Mouse (Mus musculus): Measurements from ENCODE around the gene Il15. TPM values are rescaled to one million over a fixed set of nuclear protein-coding genes. Genes with fewer than 3 reads are reported as not detected.
A peak's percentile ranks its signal among the peaks of the same experiment; 100 is the strongest.

Gene Il15
- polyA plus RNA-seq, 1 experiment: 0.12 TPM

DNA sequence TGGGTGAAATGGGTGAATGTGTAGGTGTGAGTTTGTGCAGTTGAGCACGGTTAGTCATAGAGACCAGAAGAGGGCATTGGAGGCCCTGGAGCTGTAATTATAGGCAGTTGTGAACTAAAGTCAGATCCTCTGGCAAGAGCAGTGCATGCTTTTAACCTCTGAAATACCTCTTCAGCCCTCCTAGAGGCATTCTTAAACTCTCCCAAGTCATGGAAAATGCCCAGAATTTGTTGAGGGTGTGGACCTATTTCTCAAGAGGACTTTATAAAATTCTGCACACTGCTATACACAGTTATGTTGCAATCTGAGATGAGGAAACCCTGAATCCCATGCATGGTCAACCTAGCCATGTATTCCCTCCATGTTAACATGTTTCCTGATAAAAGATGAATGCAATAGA, 77.0 kb downstream of the Il15 start:
- Histone ChIP-seq H3K79me2 (ENCODE audit: control insufficient read depth, insufficient read depth) (no peaks in the 10 kb centered on the region), H3K36me3 (ENCODE audit: control insufficient read depth, insufficient read depth) (no peaks in the 10 kb centered on the region), H3K4me3 (no peak overlapping the region), H3ac (ENCODE audit: control insufficient read depth, insufficient read length) (no peak overlapping the region), H3K4me2 (ENCODE audit: low read depth) (no peak overlapping the region), H3K27me3 (ENCODE audit: control insufficient read depth, insufficient read depth, insufficient read length) (no peaks in the 10 kb centered on the region)
- TF ChIP-seq POLR2A (IDR thresholded peaks at IDR 0.05; ENCODE audit: insufficient read length, low read depth) (no peak), MYOD1 (IDR thresholded peaks at IDR 0.05; ENCODE audit: control insufficient read depth in 1 of 3, insufficient read length in 2 of 3, low read depth in 2 of 3) (no peak), TCF12 (IDR thresholded peaks at IDR 0.05; ENCODE audit: insufficient read depth, poor library complexity, severe bottlenecking) (no peak), E2F4 (IDR thresholded peaks at IDR 0.05; ENCODE audit: insufficient read depth) (no peak), USF1 (IDR thresholded peaks at IDR 0.05; ENCODE audit: low read depth) (no peak), MAX (IDR thresholded peaks at IDR 0.05; ENCODE audit: low read depth) (no peak), REST (IDR thresholded peaks at IDR 0.05; ENCODE audit: insufficient read depth, insufficient read length) (no peak), POLR2AphosphoS2 (IDR thresholded peaks at IDR 0.05; ENCODE audit: insufficient read length, low read depth) (no peak), TCF3 (IDR thresholded peaks at IDR 0.05; ENCODE audit: insufficient read length, low read depth) (no peak), SRF (IDR thresholded peaks at IDR 0.05; ENCODE audit: control insufficient read depth, insufficient read length, low read depth) (no peak), CEBPB (IDR thresholded peaks at IDR 0.05; ENCODE audit: insufficient read depth, poor library complexity, severe bottlenecking) (no peak)

- Histone ChIP-seq H3K27me3 (ENCODE audit: control insufficient read depth, insufficient read depth, insufficient read length) (no peaks in the 10 kb centered on the region), H3ac (ENCODE audit: control insufficient read depth, insufficient read length) (no peak overlapping the region), H3K36me3 (ENCODE audit: control insufficient read depth, insufficient read depth) (no peaks in the 10 kb centered on the region), H3K79me2 (ENCODE audit: control insufficient read depth, insufficient read depth) (no peaks in the 10 kb centered on the region), H3K4me2 (ENCODE audit: low read depth) (no peak overlapping the region), H3K4me3 (no peak overlapping the region)
- TF ChIP-seq MYOD1 (IDR thresholded peaks at IDR 0.05; ENCODE audit: control insufficient read depth in 1 of 3, insufficient read length in 2 of 3, low read depth in 2 of 3) (no peak), MAX (IDR thresholded peaks at IDR 0.05; ENCODE audit: low read depth) (no peak), POLR2A (IDR thresholded peaks at IDR 0.05; ENCODE audit: insufficient read length, low read depth) (no peak), POLR2AphosphoS2 (IDR thresholded peaks at IDR 0.05; ENCODE audit: insufficient read length, low read depth) (no peak), CEBPB (IDR thresholded peaks at IDR 0.05; ENCODE audit: insufficient read depth, poor library complexity, severe bottlenecking) (no peak), TCF12 (IDR thresholded peaks at IDR 0.05; ENCODE audit: insufficient read depth, poor library complexity, severe bottlenecking) (no peak), REST (IDR thresholded peaks at IDR 0.05; ENCODE audit: insufficient read depth, insufficient read length) (no peak), SRF (IDR thresholded peaks at IDR 0.05; ENCODE audit: control insufficient read depth, insufficient read length, low read depth) (no peak), TCF3 (IDR thresholded peaks at IDR 0.05; ENCODE audit: insufficient read length, low read depth) (no peak), E2F4 (IDR thresholded peaks at IDR 0.05; ENCODE audit: insufficient read depth) (no peak), MYOG (IDR thresholded peaks at IDR 0.05; ENCODE audit: control insufficient read depth in 1 of 3, insufficient read depth in 1 of 3, insufficient read length in 2 of 3, low read depth in 2 of 3) (no peak), USF1 (IDR thresholded peaks at IDR 0.05; ENCODE audit: low read depth) (no peak)
Observed at GRCm38 (mm10) chr8:82325586-82325985, 77.4 kb downstream of the Il15 start.

DNA sequence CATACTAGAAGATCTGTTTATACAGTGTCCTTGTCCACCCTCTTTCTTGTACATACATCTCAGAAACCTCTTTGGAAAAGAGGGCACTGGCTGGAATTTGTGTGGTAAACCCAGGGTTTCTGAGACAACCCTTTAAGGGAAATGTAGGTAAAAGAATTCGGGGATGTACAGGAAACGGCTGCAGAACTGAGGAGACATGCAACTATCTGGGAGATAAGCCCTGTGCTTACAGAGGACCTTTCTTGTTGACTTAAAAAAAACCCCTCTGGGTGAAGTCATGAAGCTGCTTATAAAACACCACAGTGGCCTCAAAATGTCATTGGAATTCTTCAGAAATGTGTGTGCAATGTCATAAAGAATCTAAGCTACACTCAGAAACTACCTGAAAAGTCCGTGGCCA, 85.6 kb downstream of the Il15 start:
- TF ChIP-seq MAX (IDR thresholded peaks at IDR 0.05; ENCODE audit: low read depth) (no peak), USF1 (IDR thresholded peaks at IDR 0.05; ENCODE audit: low read depth) (no peak), E2F4 (IDR thresholded peaks at IDR 0.05; ENCODE audit: insufficient read depth) (no peak), TCF3 (IDR thresholded peaks at IDR 0.05; ENCODE audit: insufficient read length, low read depth) (no peak), REST (IDR thresholded peaks at IDR 0.05; ENCODE audit: insufficient read depth, insufficient read length) (no peak)
- no peaks in the 10 kb centered on the region for H3K79me2 ChIP-seq (ENCODE audit: control insufficient read depth, insufficient read depth)
- H3K4me3 ChIP-seq: no peak overlapping the region
- H3K27me3 ChIP-seq (ENCODE audit: control insufficient read depth, insufficient read depth, insufficient read length): no peaks in the 10 kb centered on the region
- no peak overlapping the region for H3K4me2 ChIP-seq (ENCODE audit: low read depth)
- H3ac ChIP-seq (ENCODE audit: control insufficient read depth, insufficient read length): no peak overlapping the region
- H3K36me3 ChIP-seq (ENCODE audit: control insufficient read depth, insufficient read depth): no peaks in the 10 kb centered on the region

GRCm38 (mm10) chr8:82306424-82306823, 96.6 kb downstream of the Il15 start:
- Histone ChIP-seq H3K4me2 (ENCODE audit: low read depth) (no peak overlapping the region), H3K4me3 (no peak overlapping the region), H3ac (ENCODE audit: control insufficient read depth, insufficient read length) (no peak overlapping the region), H3K36me3 (ENCODE audit: control insufficient read depth, insufficient read depth) (no peaks in the 10 kb centered on the region), H3K27me3 (ENCODE audit: control insufficient read depth, insufficient read depth, insufficient read length) (no peaks in the 10 kb centered on the region), H3K79me2 (ENCODE audit: control insufficient read depth, insufficient read depth) (no peaks in the 10 kb centered on the region)
- no peak for TF ChIP-seq MYOG (IDR thresholded peaks at IDR 0.05; ENCODE audit: control insufficient read depth in 1 of 3, insufficient read depth in 1 of 3, insufficient read length in 2 of 3, low read depth in 2 of 3)

- Histone ChIP-seq H3ac (ENCODE audit: control insufficient read depth, insufficient read length) (no peak overlapping the region), H3K4me2 (ENCODE audit: low read depth) (no peak overlapping the region), H3K79me2 (ENCODE audit: control insufficient read depth, insufficient read depth) (no peaks in the 10 kb centered on the region), H3K4me3 (no peak overlapping the region), H3K36me3 (ENCODE audit: control insufficient read depth, insufficient read depth) (no peaks in the 10 kb centered on the region), H3K27me3 (ENCODE audit: control insufficient read depth, insufficient read depth, insufficient read length) (no peaks in the 10 kb centered on the region)
- TF ChIP-seq POLR2AphosphoS2 (IDR thresholded peaks at IDR 0.05; ENCODE audit: insufficient read length, low read depth): no peak
- no peak for TF ChIP-seq SRF (IDR thresholded peaks at IDR 0.05; ENCODE audit: control insufficient read depth, insufficient read length, low read depth)
- no peak for TF ChIP-seq E2F4 (IDR thresholded peaks at IDR 0.05; ENCODE audit: insufficient read depth)
- no peak for TF ChIP-seq TCF3 (IDR thresholded peaks at IDR 0.05; ENCODE audit: insufficient read length, low read depth)
- TF ChIP-seq CEBPB (IDR thresholded peaks at IDR 0.05; ENCODE audit: insufficient read depth, poor library complexity, severe bottlenecking): no peak
- no peak for TF ChIP-seq USF1 (IDR thresholded peaks at IDR 0.05; ENCODE audit: low read depth)
- peak in 1 of 3 experiments; percentile 30 for TF ChIP-seq MYOG (IDR thresholded peaks at IDR 0.05; ENCODE audit: control insufficient read depth in 1 of 3, insufficient read depth in 1 of 3, insufficient read length in 2 of 3, low read depth in 2 of 3)
- no peak for TF ChIP-seq REST (IDR thresholded peaks at IDR 0.05; ENCODE audit: insufficient read depth, insufficient read length)
- TF ChIP-seq MYOD1 (IDR thresholded peaks at IDR 0.05; ENCODE audit: control insufficient read depth in 1 of 3, insufficient read length in 2 of 3, low read depth in 2 of 3): peak in 2 of 3 experiments; percentile 65 to 80
- no peak for TF ChIP-seq TCF12 (IDR thresholded peaks at IDR 0.05; ENCODE audit: insufficient read depth, poor library complexity, severe bottlenecking)
- no peak for TF ChIP-seq MAX (IDR thresholded peaks at IDR 0.05; ENCODE audit: low read depth)
- TF ChIP-seq POLR2A (IDR thresholded peaks at IDR 0.05; ENCODE audit: insufficient read length, low read depth): no peak
Observed at GRCm38 (mm10) chr8:82296256-82296655, 106.8 kb downstream of the Il15 start.

Measured in myocyte (in vitro differentiated cells).